Mouse (Mus musculus) common myeloid progenitor, adult 5-6 weeks (primary cell): ENCODE data around the gene Itgad. TPM values are rescaled to one million over a fixed set of nuclear protein-coding genes. Genes with fewer than 3 reads are reported as not detected.

Experiments used
- ATAC-seq: replicated peaks from 2 replicates; pipeline ENCODE4 v1.8.0; 2016; ENCODE audit warnings: low read depth, mild to moderate bottlenecking, moderate TSS enrichment, inconsistent platforms; ENCODE audit not compliant: poor library complexity, severe bottlenecking
- total RNA-seq: library from RNA; stranded (forward); fragments of 200-1000, 187-1606 nt; gene quantifications from 2 replicates; pipeline ENCODE4 v1.2.3, GENCODE M21; 2017

Gene Itgad
- total RNA-seq = 0.34 TPM in 1 of 2 replicates, not detected in the other

- no peak for ATAC-seq
Measured at GRCm38 (mm10) chr7:128154076-128154475, at the start of gene Itgad. Gene Itgad, plus strand, starts transcription at chr7:128154376.

- no peak for ATAC-seq
Measured at GRCm38 (mm10) chr7:128105246-128105645, 48.9 kb upstream of the Itgad start.

GRCm38 (mm10) chr7:128107462-128107861 lies 46.7 kb upstream of the Itgad start:
- no peak for ATAC-seq

DNA sequence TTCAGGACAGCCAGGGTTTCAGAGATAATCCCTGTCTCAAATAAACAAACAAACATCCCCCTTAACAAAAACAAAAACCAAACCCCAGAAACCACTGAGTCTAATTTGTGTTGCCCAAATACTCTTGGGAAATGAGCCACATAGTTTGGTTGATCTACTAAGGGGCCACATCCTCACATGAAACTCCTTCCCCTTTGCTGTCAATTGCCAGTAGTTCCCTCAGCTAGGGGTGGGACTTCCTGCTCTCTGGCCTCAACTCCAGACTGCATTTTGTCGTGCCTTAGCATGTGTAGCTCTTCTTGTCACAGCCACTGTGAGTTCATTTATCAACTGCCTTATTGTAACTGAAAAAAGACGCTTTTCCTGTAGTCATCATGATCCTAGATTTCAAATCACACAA lies 43.9 kb upstream of the Itgad start:
- 0 out of 2 replicates have a peak, but pooled peaks have one; percentile 47 for ATAC-seq

DNA sequence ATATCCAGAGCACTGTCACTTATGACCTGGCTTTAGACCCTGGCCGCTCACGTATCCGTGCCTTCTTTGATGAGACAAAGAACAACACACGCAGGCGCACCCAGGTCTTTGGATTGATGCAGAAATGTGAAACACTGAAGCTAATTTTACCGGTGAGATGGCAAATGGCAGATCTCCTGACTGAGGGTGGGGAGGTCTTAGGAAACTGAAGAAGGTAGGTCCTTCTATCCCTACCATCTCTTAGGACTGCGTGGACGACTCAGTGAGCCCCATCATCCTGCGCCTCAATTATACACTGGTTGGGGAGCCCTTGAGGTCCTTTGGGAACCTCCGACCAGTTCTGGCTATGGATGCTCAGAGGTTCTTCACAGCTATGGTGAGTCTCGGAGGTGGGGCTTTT lies 42.0 kb upstream of the Itgad start:
- no peak for ATAC-seq

DNA sequence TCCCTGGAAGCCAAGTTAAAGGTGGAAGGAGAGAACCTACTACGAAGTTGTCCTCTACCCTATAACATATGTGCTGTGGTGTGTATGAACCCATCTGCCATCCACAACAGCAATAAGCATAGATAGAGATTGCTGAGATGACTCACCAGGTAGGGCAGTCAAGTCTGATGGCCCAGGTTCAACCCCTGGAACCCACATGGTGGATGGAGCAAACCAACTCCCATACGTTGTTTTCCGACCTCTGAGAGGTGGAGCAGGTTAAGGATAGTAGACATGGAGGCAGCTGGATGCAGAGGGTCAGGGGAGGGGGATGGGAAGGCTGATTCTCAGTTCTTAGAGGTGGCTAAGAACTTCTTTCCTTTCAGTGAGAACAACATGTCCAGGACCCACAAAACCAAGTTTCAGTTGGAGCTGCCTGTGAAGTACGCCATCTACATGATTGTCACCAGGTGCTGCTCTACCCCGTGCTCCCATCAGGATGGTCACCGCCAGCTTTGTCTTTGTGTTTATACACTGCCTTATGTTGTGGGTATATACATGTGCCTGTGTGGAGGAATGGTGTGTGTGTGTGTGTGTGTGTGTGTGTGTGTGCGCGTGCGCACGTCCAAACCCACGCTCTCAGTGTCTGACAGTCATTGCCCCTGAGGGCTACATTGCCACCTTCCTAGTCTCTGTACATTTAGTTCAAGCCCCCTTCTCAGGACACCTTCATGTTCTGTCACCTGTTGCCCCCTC lies 39.6 kb upstream of the Itgad start:
- no peak for ATAC-seq

DNA sequence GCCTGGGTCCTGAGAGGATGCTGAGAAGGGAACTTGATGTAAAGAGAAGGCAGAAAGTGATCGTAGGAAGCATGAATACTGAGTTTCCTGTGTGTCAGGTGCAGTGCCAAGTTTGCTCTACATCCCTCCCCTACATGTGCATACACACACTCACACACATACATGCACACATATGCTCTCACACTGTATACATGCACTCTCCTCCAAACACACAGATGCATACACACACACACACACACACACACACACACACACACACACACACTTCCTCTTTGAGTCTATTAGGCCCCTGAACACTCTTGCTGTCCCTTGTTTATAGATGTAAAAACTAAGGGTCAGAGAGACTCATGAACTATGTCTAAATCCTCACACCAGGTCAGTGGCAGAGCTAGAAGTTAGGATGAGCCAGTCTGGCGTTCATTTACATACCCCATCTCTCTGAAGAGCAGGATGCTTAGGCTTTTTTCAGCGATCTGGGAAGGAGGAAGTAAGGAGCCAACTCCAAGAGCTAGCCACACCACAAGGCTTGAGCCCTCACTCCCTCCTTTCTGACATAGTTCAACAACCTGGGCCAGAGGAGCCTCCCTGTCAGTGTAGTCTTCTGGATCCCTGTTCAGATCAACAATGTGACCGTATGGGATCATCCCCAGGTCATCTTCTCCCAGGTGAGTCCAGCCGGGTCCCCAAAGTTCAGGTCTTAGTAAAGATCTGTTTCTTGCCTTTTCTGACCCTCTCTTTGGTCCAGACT lies 38.8 kb upstream of the Itgad start:
- ATAC-seq = peak; percentile 65

DNA sequence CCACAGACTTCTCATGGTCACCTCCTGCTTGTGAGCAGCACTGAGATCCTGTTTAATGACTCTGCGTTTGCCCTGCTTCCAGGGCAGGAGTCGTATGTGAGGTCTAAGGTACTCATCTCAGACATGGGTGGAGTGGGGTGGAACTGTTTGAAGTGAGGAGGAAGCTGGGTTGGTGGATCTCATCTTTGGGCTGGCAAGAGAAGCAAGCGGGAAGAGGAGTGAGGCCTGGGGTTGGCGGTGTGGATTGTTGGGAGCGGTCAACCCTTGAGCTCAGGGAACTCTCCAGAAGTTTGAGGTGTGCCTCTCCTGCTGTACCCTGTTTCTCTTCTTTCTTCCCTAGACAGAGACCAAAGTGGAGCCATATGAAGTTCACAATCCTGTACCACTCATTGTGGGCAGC lies 37.8 kb upstream of the Itgad start:
- no peak for ATAC-seq

- no peak for ATAC-seq
Measured at GRCm38 (mm10) chr7:128119726-128120490, 34.3 kb upstream of the Itgad start.

DNA sequence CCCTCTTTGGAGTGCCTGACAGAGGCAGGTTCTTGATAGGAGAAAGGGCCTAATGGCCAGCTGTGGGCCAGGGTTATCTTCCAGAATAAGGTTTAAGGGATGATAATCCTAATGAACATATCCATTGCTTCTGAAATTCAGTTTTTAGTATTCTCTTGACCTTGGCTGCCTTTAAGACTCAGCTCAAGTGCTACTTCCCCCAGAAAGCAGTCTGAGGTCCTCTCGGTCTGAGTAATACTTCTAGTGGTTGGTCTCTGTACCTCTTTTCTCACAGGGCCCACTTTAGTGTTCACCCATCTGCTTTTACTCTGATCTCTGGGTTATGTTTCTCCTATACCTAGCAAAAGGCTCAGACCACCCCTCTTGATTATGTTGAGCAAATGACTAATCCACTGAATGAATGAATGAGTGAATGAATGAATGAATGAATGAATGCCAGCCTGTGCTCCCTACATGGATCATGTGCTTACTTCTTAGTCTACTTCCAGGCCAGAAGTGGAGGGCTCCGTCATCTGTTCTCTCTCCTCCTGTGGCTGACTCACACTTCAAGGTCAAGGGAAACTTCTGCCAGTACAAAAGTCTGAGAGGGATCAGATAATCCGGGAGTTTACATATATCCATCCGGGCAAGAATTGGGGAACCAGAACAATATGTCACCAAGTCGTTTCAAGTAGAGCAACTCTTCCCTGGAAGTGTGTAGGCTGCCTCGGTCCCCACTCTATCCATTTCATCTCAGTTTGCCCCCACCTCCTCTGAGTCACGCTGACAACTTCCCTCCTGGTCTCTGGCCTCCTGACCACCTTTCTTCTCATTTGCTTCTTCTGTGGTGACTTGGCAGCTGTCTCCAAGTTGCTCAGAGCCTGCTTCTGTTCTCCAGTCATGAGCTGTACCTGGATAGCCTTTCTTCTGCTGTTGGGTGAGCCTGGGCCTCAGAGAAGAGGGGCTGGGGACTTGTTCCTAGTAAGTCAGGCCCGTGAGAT lies 25.1 kb upstream of the Itgad start, which contains the start of gene Itgax:
Gene Itgax, plus strand, starts transcription at position 807 of the 980 bp plus-strand sequence.
- ATAC-seq = peak; percentile 51

- peak; percentile 44; the same call in 1 of the 2 replicates for ATAC-seq
Measured at GRCm38 (mm10) chr7:128132148-128132547, 22.0 kb upstream of the Itgad start.

- ATAC-seq = peak; percentile 70
Measured at GRCm38 (mm10) chr7:128133596-128133995, 20.6 kb upstream of the Itgad start.

GRCm38 (mm10) chr7:128136927-128137326 lies 17.2 kb upstream of the Itgad start:
- ATAC-seq = no peak

DNA sequence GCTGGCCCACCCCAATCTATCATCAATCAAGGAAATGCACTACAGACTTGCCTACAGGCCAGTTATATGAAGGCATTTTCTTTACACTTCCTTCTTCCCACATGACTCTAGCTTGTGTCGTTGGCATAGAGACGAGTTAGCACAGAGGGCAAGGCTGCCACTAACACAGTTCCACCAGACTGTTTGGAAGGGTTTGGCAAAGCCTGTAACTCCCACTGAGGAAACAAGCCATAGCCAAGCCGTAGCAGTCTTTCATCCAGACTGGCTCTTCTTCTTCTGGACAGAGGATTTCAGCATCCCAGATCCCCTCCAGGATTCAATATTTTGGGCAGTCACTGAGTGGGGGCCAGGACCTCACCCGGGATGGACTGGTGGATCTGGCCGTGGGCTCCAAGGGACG lies 14.6 kb upstream of the Itgad start:
- ATAC-seq = no peak

GRCm38 (mm10) chr7:128150970-128151369 lies 3.2 kb upstream of the Itgad start:
- ATAC-seq = no peak

GRCm38 (mm10) chr7:128154924-128155323 lies 748 bp downstream of the Itgad start:
- ATAC-seq = no peak

DNA sequence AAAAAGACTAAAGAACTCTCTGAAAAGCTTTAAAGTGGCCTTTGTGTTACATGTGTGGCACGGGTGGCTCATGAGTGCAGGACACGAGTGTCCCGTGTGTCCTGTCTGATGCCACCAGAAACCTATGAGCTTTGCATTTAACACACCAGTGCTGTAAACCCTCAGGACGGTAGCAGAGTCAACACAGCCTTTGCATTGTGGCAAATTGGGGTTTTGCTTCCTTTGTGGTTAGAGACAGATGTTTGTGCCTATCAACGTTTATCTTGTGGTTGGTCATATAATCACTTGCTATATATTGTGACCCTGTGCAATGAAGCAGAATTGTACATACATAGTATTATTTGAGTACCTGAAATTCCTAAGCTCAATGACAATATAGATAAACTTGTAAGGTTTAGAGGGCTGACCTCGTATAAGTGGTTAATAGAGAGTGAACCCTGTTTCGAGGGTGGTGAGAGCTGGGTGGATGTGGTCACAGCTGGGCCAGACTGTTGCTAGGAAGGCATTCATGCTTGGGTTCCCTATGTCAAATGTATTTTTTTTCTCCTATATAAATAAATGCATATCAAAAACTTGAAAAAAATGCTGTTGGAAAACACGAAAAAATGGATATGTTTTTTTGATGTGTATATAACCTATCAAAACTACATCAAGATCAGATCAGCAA lies 4.6 kb downstream of the Itgad start:
- peak; percentile 96 for ATAC-seq

GRCm38 (mm10) chr7:128164001-128164400 lies 9.8 kb downstream of the Itgad start:
- no peak for ATAC-seq

DNA sequence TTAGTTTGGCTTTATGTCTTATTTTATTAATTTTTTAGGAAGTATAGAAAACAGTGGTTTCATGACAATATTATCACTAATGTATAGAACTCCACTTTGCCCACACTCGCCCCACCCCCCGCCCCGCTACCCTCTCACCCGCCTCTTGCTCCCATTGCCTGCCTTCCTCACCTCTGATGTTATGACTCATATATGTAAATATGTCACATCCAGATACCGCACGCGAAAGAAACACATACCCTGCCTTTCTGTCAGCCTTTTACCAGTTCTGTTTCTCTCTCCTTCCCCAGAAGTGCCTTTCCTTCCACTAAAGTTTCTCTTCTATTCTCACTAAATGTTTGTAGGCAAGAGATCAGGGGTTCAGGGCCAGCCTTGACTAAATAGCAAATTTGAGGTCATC lies 12.2 kb downstream of the Itgad start:
- ATAC-seq = no peak
